8 mouse cellular contexts compared by ENCODE assay signal in the genomic region with DNA sequence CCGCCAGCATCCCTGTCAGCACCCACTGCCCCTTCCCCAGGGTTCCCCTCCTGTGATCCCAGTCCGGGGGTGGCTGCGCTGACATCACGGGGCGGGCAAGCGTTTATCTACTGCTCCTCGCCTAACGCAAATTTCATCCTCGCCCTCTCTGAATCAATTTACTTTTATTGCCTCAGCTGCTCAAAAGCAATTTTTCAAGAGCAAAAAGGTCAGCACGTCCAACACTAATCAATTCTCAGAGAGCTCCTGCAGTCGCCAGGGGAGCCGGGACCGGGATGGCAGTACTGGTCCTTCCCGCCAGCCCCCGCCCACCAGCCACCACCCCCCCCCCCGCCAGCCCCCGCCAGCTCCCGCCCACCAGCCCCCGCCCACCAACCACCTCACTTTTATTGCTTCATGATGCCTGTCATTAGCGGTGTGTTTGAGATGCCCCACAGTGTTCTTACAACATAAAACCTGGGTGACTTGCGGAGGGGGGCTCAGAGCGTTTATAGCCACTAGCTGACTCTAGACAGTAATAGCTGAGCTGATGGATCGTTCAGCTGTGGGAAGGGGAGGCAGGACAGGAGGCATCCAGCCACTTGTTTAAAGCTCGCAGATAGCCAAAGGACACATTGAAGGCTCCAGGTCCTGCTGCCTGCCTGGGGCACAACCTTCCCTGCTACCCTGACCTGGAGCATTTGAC. TPM values are rescaled to one million over a fixed set of nuclear protein-coding genes. Genes with fewer than 3 reads are reported as not detected.
DNase-seq lines count a peak whose midpoint lies in the region; ATAC-seq and TF ChIP-seq lines count a peak whose summit lies in the region.
"Had no signal": no experiment of that assay in that cellular context is flagged by ENCODE, and none has a peak within 500 bp of the region (broad histone marks: within the 10 kb centered on the region; RNA-seq: fewer than 3 reads in every experiment).

No protein-coding gene starts in this region.

- H3K9me3 ChIP-seq in stomach, embryonic 14.5 days (ENCODE audit: control insufficient read depth, low read depth, low read length), result no peaks in the 10 kb centered on the region
- H3K9me3 ChIP-seq in stomach, postnatal 0 days (ENCODE audit: control insufficient read depth, low read length), result no peaks in the 10 kb centered on the region
- no peaks in the 10 kb centered on the region for H3K9me3 ChIP-seq in limb, embryonic 15.5 days

- H3K27me3 ChIP-seq in stomach, embryonic 14.5 days (ENCODE audit: control insufficient read depth, insufficient read depth, low read length), result no peaks in the 10 kb centered on the region
- no peaks in the 10 kb centered on the region for H3K27me3 ChIP-seq in stomach, postnatal 0 days (ENCODE audit: control insufficient read depth, insufficient read depth, low read length)
- peaks cover 8% of the 10 kb centered on the region; the same call in 1 of the 2 replicates for H3K27me3 ChIP-seq in limb, embryonic 15.5 days
- H3K27me3 ChIP-seq: Patski had no signal

- no peak for TF ChIP-seq EP300 in stomach, postnatal 0 days (optimal IDR thresholded peaks at IDR 0.05)

- DNase-seq in stomach, postnatal 0 days (ENCODE audit: low spot score), result no peak
- no peak for DNase-seq in cerebellum, adult 9-10 months
- no peak for DNase-seq in left cerebral cortex, adult 2 months (ENCODE audit: extremely low spot score in 1 of 2, low spot score in 2 of 2)
- DNase-seq in gastrocnemius, postnatal 25 days, result no peak

- 8% methylated on average over 24 of the region's 24 CpGs for WGBS in stomach, embryonic 14.5 days
- WGBS in stomach, postnatal 0 days, result 12% methylated on average over 24 of the region's 24 CpGs
- 7% methylated on average over 24 of the region's 24 CpGs for WGBS in limb, embryonic 15.5 days

- no peak for TF ChIP-seq CTCF in stomach, postnatal 0 days (IDR thresholded peaks at IDR 0.05; ENCODE audit: low read depth)
- TF ChIP-seq CTCF in left cerebral cortex, adult 2 months (IDR thresholded peaks at IDR 0.05), result no peak

- H3K4me3 ChIP-seq in stomach, embryonic 14.5 days (ENCODE audit: low read depth, low read length), result no peak overlapping the region
- H3K4me3 ChIP-seq in stomach, postnatal 0 days (ENCODE audit: low read depth, low read length), result no peak overlapping the region
- peak overlapping the region; percentile 8; the same call in 1 of the 2 replicates for H3K4me3 ChIP-seq in limb, embryonic 15.5 days
- H3K4me3 ChIP-seq in left cerebral cortex, adult 2 months, result no peak overlapping the region

- intact Hi-C loops in left cerebral cortex, adult 2 months (cut with DNase I), result no loop called here

- peak overlapping the region; percentile 22 for H3K4me2 ChIP-seq in stomach, embryonic 14.5 days (replicated peaks; ENCODE audit: low read depth, low read length)
- H3K4me2 ChIP-seq in stomach, postnatal 0 days (replicated peaks; ENCODE audit: low read depth), result no peak overlapping the region
- peak overlapping the region; percentile 41 for H3K4me2 ChIP-seq in limb, embryonic 15.5 days

- no peak for ATAC-seq in stomach, embryonic 14.5 days (ENCODE audit: insufficient number of reproducible peaks, insufficient read depth, low FRiP score, low read depth)
- no peak for ATAC-seq in stomach, postnatal 0 days (ENCODE audit: low FRiP score, low TSS enrichment)
- 0 out of 2 replicates have a peak, but pooled peaks have one; percentile 26 for ATAC-seq in granulocyte monocyte progenitor cell, adult 5-6 weeks (replicated peaks; ENCODE audit: poor library complexity, severe bottlenecking)
- ATAC-seq in limb, embryonic 15.5 days (ENCODE audit: insufficient number of reproducible peaks, low FRiP score, low TSS enrichment, low read depth), result no peak
- ATAC-seq: Patski had no signal

- H3K9ac ChIP-seq in stomach, embryonic 14.5 days (replicated peaks; ENCODE audit: low read depth, low read length), result no peak overlapping the region
- H3K9ac ChIP-seq in stomach, postnatal 0 days (ENCODE audit: low read length), result no peak overlapping the region
- no peak overlapping the region for H3K9ac ChIP-seq in limb, embryonic 15.5 days

- no peaks in the 10 kb centered on the region for H3K36me3 ChIP-seq in stomach, embryonic 14.5 days (ENCODE audit: control insufficient read depth, insufficient read depth, low read length)
- H3K36me3 ChIP-seq in stomach, postnatal 0 days (ENCODE audit: control insufficient read depth, insufficient read depth, low read length), result no peaks in the 10 kb centered on the region
- H3K36me3 ChIP-seq in limb, embryonic 15.5 days, result no peaks in the 10 kb centered on the region

- no peak overlapping the region for H3K27ac ChIP-seq in stomach, embryonic 14.5 days (ENCODE audit: low read length)
- no peak overlapping the region for H3K27ac ChIP-seq in stomach, postnatal 0 days (replicated peaks)
- no peak overlapping the region for H3K27ac ChIP-seq in limb, embryonic 15.5 days
- no peak overlapping the region for H3K27ac ChIP-seq in left cerebral cortex, adult 2 months

- peaks cover 44% of the 10 kb centered on the region for H3K4me1 ChIP-seq in stomach, embryonic 14.5 days (ENCODE audit: control insufficient read depth, insufficient read depth, low read length)
- H3K4me1 ChIP-seq in stomach, postnatal 0 days (replicated peaks; ENCODE audit: control insufficient read depth, insufficient read depth), result peaks cover 9% of the 10 kb centered on the region
- H3K4me1 ChIP-seq in limb, embryonic 15.5 days, result peaks cover 55% of the 10 kb centered on the region

RNA-seq across cellular contexts. Expression of a gene that starts 44.2 kb away (rescaled TPM):
- polyA plus RNA-seq in stomach, embryonic 14.5 days (2014; fragmentation: Nextera tagmentation; extraction: Ambion mirVana), result 7.0 and 8.2 TPM in 2 replicates
- polyA plus RNA-seq in stomach, postnatal 0 days (2015; fragmentation: Nextera tagmentation; extraction: Ambion mirVana), result 9.6 and 11.2 TPM in 2 replicates
- 15.8 and 18.8 TPM in 2 replicates for total RNA-seq in granulocyte monocyte progenitor cell, adult 5-6 weeks (2014; fragmentation: Nextera tagmentation)
- total RNA-seq in granulocyte monocyte progenitor cell, adult 5-6 weeks (2017), result 27.4 and 38.2 TPM in 2 replicates
- 13.8 and 16.4 TPM in 2 replicates for polyA plus RNA-seq in limb, embryonic 15.5 days (2015; fragmentation: Nextera tagmentation; extraction: Ambion mirVana)
- 10 to 100 TPM; 51.4 to 54.3 TPM for total RNA-seq in left cerebral cortex, adult 2 months (2021)
- 1 to 10 TPM; 2.4 to 3.5 TPM for total RNA-seq in gastrocnemius, postnatal 25 days (2021)
